Mouse (Mus musculus) urinary bladder, adult 18-20 months (tissue): ENCODE data around the gene Zic3.

ENCODE experiments used
- DNase-seq, 2 experiments: peaks; one replicate each; pipeline ENCODE4 v3.0.0; 2022; ENCODE audit warnings: low spot score in 2 of 2, mixed read lengths in 2 of 2

Gene Zic3

GRCm38 (mm10) chrX:58041865-58042264, 19.4 kb downstream of the Zic3 start:
- DNase-seq, result no peak

GRCm38 (mm10) chrX:58042512-58042911, 20.0 kb downstream of the Zic3 start:
- no peak for DNase-seq
